Mouse (Mus musculus): Measurements from ENCODE around the gene Orai2.
"Not testable (repeated sequence)": the region's sequence is repeated elsewhere in the genome, so short reads cannot be mapped to it uniquely, and the experiment has no call there.

Orai2 gene

GRCm38 (mm10) chr5:136170512-136171362 is at the start of gene Orai2:
Orai2 (minus strand) TSS chr5:136170713.
- DNase-seq = peak; percentile 61 to 63

- no peak for DNase-seq
Observed at GRCm38 (mm10) chr5:136218585-136218984, 48.1 kb upstream of the Orai2 start.

- DNase-seq = no peak
Observed at GRCm38 (mm10) chr5:136217932-136218381, 47.4 kb upstream of the Orai2 start.

- no peak for DNase-seq
Observed at GRCm38 (mm10) chr5:136217004-136217665, 46.6 kb upstream of the Orai2 start.

GRCm38 (mm10) chr5:136215958-136216357 is 45.4 kb upstream of the Orai2 start:
- DNase-seq = no peak

GRCm38 (mm10) chr5:136215211-136215610 is 44.7 kb upstream of the Orai2 start:
- DNase-seq = no peak

GRCm38 (mm10) chr5:136213716-136214115 is 43.2 kb upstream of the Orai2 start:
- DNase-seq = no peak

GRCm38 (mm10) chr5:136212716-136213115 is 42.2 kb upstream of the Orai2 start:
- DNase-seq = no peak

GRCm38 (mm10) chr5:136211341-136212102 is 41.0 kb upstream of the Orai2 start:
- not testable (repeated sequence) for DNase-seq

- DNase-seq = no peak
Observed at GRCm38 (mm10) chr5:136210549-136210948, 40.0 kb upstream of the Orai2 start.

GRCm38 (mm10) chr5:136201832-136202231 is 31.3 kb upstream of the Orai2 start:
- DNase-seq = peak; percentile 51 to 69

GRCm38 (mm10) chr5:136199526-136199925 is 29.0 kb upstream of the Orai2 start:
- peak in 1 of 2 experiments; percentile 24 for DNase-seq

GRCm38 (mm10) chr5:136198474-136199391 is 28.2 kb upstream of the Orai2 start, which contains the start of gene Prkrip1:
Prkrip1 (minus strand) TSS chr5:136198963.
- DNase-seq = peak; percentile 92 to 94

GRCm38 (mm10) chr5:136191870-136192269 is 21.4 kb upstream of the Orai2 start:
- no peak for DNase-seq

GRCm38 (mm10) chr5:136186723-136187122 is 16.2 kb upstream of the Orai2 start:
- DNase-seq = peak in 1 of 2 experiments; percentile 64

GRCm38 (mm10) chr5:136183766-136184165 is 13.3 kb upstream of the Orai2 start:
- DNase-seq = no peak

GRCm38 (mm10) chr5:136182830-136183229 is 12.3 kb upstream of the Orai2 start:
- no peak for DNase-seq

GRCm38 (mm10) chr5:136182049-136182448 is 11.5 kb upstream of the Orai2 start:
- DNase-seq = no peak

- DNase-seq = no peak
Observed at GRCm38 (mm10) chr5:136181197-136181596, 10.7 kb upstream of the Orai2 start.

- DNase-seq = no peak
Observed at GRCm38 (mm10) chr5:136179594-136179993, 9.1 kb upstream of the Orai2 start.

GRCm38 (mm10) chr5:136173606-136174463 is 3.3 kb upstream of the Orai2 start:
- peak; percentile 63 to 80 for DNase-seq

All from kidney, adult 8-10 months (tissue).